Mouse (Mus musculus) mesoderm, embryonic 11.5 days (tissue): ENCODE measurements around the gene Tmem175.
A peak's percentile ranks its signal among the peaks of the same experiment; 100 is the strongest.

Experiments used
- DNase-seq: peaks from one replicate; pipeline ENCODE4 v3.0.0-alpha.2; 2012; ENCODE audit warnings: low read depth, low spot score

Tmem175 gene

DNA sequence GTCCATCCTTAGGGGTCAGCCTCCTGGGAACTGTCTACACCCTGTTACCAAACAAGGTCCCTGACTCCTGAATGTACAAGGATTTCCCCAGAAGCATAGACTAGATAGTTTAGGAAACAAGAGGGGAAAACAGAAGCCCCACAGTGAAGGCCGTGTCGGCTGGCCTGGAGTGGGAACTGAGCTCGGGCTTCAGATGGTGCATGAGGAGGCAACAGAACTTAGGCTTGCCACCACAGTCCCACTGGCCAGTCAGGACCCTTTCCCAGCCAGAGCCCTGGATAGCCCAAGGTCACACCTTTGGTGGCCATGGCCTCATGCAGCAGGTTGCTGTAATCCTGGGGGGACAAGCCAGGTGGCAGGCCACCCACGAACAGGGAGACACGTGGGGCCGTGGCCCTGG is 23.8 kb downstream of the Tmem175 start:
- no peak for DNase-seq

DNA sequence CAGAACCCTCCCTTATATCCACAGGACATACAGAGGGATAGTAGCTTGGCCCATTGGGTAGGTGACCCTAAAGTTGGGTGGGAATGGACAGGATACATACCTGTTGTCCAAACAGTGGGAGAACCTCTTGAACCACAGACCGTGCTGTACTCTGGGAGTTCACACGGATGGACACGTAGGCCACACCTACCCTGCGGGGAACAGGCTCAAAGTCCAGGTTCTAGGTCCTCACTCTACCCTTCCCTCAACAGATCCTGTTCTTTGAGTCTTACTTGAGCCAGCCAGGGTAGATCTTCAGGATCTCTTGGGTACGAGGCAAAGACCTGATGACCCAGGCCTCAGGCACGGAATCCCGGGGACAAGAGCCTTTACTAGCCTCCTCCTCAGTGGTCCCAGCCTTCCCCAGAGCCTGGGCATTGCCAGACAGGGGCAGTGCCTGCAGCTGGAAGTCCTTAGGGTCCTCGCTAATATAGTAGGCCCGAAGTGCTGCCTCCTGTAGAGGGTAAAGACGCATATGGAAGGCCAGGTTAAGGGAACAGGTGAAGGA is 24.9 kb downstream of the Tmem175 start:
- DNase-seq = no peak

DNA sequence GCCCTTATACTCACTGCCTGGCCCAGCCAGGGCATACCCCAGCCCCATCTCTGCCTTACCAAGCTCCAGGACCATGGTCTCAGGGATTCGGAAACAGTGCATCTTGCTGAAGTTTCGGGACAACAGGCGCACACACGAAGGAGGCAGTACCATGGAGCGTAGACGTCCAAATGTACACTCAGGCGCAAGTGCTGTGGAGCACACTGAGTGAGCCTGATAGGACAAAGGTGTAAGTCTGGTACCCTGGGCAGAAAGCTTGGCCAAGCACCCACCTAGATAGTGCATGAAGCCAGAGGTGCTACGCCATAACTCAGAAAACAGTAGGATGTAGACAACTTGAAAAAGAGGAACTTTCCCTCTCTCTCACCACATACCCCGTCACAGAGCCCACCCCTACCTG is 25.8 kb downstream of the Tmem175 start:
- no peak for DNase-seq

DNA sequence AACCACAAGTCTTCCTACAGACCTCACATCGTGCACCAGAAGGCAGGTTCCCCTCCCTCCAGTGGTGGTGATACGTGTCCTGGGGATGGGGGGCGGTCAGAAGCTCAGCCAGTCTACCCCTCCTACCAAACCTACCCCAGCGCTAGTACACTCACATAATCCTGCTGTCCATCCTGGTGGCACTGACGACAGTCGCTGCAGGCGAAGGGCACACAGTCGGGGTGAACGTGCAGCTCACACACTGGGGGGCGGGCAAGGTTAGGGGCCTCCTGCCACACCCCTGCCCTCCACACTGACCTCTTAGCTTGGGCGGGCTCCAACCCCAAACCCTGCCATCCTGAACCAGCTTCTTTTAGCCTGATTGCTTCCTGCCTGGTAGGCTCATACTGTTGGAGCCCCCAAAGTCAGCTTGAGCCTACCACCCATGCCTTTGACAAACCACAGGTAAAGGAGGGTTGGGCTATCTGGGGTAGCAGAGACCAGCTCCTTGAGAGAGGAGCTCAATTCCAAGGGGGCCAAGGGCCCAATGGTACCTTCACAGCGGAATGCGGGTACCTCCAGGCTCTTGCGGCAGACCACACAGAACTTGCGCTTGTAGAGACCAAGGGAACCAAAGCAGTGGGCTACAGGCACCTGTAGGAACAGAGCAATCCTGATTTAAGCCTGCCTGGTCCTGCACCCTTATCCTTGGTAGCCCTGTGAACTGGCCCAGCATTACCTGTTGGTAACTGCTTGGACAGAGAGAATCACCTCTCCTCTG is 26.5 kb downstream of the Tmem175 start:
- DNase-seq = no peak

DNA sequence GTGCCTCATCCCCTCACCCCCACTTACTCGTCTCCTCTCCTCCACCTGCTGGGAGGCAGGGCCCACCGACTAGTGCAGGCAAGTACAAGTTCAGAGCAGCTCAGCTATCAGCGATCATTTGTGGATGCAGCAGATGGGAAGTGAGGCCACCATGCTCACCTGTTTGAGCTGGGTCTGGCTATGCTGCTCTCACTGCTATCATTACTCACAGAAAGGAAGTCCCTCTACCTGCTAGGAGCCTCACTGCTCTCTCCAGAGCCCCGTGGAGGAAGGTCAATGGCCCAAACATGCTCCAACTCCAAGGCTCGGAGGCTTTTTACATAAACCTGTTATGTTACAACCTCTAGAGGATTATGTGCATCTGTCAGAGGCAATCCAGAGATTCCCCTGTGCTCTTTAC is 27.8 kb downstream of the Tmem175 start:
- DNase-seq = no peak

DNA sequence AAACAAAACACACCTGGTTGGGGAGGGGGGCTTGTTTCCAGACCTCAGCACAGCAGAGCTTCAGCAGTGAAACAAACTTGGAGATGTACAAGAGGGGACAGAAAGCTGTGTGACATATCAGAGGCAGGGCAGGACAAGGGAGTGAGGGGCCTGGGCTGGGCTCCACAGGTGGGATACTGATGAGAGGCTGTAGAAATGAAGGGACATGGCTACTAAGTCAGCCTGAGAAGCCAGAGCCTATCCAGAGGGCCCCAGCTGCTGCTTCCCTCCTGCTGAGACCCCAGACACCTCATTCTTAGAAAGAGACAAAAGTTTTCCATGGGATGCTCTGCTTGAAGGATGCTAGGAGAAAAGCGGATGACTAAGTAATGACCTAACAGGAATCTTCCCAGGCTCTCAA is 29.0 kb downstream of the Tmem175 start:
- no peak for DNase-seq

DNA sequence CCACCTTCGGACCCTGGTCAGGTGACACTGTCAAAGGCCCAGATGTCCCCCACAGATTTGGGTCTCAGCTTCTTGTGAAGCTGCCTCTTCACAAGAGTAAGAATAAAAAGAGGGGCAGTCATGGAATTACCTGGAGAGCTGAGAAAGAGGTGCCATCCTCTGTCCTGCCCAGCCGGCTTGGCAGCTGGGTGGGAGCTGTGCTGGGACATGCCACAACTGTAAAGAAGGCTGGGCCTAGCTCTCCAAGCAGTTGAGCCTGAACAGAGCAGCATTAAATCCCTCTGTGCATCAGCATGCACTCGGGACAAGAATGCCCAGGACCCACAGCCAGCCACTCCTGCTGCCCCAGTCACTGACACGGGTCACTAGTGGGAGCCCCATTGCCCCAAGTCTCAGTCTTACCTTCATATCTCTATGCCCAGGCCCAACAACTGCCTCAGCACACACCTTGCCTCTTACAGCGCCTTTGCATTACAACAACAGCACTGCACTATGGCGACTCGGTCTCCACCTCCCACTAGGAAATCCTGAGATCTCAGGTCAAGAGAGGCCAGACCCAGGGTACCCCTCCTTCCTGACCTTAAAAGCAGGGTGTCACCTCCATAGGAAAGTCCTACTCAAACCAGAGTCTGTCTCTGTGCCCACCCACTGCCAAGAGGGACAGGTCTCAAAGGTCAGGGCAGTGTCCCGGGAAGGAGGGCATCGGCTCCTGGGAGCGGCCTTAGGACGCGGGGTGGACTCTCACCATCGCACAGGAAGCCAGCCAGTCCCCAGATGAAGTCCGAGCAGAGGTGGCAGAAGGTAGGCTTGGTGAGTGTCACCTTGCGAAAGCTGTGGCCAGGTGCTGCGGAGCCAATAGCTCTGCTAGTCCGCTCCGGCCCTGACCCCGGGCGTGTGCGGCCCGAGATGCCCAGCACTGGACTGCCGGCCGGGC is 30.4 kb downstream of the Tmem175 start, which contains the start of gene Idua:
TSS of gene Idua (plus strand) at position 634 of the 934 bp plus-strand sequence.
- DNase-seq = no peak

DNA sequence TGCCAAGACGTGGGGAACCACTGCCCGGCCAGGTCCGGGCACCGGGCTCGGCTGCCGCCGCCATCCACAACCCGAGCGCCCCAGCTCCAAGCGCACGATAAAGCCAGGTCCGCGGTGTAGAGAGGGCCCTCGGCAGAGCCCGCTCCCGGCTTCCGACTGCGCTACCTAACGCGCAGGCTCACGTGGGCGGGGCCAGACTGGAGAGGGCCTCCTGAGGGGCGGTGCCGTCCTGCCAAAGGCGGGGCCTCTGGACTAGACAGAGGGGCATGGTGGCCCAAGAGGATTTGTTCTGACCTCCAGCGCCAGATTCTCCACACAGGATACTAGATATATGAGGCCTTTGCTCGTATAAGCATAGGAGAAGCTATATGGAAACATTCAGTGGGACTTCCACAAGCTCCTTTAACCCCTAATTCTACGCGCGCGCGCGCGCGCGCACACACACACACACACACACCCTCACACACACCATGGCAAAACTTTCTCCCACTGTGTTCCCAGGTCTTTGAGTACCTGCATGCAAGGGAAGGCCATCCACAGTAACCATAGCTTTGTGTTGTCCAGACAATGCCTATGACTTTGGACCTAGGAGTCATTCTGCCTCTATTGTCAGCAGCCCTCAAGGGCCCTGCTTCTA is 31.2 kb downstream of the Tmem175 start:
- DNase-seq = peak; percentile 91

DNA sequence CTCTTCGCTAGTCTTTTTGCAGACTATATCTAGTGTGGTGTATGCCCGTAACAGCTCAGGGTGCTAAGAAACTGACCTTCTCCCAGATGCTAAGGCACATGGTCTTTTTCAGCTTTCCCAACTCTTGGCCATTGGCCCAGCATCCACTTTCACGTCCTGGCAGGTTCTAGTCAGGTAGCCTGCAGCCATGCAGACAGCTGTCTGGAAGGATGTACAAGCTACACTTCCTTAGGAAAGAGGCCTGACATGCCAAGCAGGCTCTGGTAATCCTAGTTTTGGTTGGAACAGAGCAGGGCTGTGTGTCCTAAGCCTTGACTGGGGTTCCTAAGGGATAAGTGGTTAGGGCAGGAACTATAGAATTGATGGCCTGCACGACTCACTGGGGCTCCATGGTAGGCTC is 33.2 kb downstream of the Tmem175 start:
- no peak for DNase-seq

DNA sequence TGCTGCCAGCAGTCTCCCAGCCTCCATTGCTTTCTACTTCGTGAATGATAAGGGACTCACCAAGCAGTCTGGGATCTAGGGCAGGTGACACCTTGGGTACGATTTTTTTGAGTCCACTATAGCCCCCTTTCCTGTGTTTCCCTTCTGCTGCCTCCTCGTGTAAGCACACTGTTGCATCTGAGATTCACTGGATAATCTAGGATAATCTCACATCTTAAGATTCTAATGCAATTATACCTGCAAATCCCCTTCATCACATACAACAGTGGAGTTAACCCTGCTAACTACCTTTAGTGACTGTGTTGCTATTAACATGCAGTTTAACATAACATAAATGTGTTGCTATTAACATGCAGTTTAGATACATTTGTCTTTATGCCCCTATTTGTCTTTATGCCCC is 35.5 kb downstream of the Tmem175 start:
- no peak for DNase-seq

DNA sequence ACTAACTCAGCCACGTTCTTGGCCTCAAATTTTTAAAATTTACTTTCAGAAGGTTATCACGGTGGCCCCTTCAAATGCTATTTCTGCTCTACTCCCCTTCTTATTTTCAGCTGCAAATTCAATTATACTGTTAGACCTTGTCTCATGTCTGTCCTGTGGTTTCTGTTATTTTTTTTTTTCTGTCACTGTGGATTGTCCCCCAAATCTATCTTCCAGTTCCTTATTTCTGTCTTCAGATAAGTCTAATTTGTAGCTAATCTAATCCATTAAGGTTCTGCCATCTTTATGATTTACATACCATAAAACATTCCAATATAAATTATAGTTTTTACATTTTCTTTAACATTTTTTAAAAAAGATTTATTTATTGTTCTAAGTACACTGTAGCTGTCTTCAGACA is 37.8 kb downstream of the Tmem175 start:
- DNase-seq = no peak

DNA sequence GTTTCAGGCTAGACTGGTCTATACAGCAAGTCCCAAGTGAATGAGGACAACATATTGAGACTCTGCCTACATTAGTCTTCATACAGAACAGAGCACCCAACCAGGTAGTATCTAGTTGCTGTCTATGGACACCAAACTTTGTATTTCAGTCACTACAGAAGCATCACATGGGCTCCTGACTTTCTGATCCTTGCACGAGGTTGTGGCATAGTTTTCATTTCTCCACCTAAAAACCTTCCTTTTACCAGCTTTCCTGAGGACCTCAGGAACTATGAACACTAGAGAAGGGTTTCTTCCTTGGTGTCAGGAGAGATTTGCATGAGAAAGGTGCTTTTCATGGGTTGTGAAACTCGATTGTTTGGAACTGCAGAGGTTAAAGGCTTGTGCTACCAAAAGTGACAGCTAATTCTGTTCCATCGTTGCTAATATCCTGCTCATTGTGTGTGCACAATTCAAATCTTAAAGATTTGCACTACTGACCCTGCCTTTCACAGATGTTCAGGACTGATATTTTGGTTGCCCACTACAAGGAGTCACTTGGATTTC is 38.9 kb downstream of the Tmem175 start:
- DNase-seq = no peak

DNA sequence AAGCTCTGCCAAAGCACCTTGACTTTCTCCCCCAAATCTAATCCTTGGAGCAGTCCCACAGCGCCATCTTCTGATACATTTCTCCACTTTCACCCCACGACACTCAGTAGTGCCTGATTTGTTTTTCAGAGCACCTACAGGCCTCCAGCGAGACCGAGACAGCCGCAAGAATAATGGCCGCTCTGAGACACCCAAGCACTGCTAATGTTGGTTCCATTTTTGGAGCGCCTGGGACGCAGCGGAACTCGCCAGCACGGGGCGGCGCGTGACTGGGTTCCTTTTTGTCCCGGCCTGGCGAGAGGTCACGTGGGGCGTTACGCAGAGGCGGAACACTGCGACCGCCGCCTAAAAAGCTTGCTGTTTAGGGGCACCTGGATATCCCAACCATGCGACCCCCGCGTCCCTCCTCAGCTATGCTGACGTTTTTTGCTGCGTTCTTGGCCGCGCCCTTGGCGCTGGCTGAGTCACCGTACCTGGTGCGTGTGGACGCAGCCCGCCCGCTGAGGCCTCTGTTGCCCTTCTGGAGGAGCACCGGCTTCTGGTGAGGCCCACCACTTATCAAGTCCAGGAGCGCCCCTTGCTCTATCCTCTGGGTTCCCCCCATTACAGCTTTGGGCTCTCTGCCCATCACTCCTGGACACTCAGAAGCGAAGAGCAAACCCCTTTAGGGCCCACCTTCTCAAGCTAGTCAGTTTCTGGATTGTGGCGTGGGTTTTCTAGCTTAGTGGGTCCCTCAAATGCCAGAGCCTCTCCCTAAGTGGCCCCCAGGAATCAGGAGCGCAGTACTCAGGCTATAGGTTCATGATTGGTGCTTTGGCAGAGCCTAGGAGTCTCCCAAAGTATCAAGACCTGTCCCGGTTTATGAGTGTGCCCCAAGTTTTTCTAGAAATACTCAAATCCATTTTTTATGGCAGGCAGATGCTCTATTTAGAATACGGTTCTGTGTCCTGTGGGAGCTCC is 39.7 kb downstream of the Tmem175 start, which contains the start of gene Dgkq:
TSS of gene Dgkq (minus strand) at position 696 of the 960 bp plus-strand sequence.
- peak; percentile 80 for DNase-seq

DNA sequence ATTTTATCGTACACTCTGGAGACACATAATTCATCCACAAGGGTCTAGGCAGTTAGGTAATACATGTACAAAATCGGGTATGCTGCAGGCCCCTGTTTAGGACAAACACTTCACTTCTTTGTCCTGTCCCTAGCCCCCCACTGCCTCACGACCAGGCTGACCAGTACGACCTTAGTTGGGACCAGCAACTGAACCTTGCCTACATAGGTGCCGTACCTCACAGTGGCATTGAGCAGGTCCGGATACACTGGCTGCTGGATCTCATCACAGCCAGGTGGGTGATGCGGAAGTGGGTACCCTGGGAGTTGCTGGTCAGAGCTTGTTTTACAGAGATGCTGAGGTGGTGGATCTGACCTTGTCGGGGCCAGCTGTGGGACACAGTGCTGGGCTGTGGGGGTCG is 40.4 kb downstream of the Tmem175 start:
- DNase-seq = no peak

DNA sequence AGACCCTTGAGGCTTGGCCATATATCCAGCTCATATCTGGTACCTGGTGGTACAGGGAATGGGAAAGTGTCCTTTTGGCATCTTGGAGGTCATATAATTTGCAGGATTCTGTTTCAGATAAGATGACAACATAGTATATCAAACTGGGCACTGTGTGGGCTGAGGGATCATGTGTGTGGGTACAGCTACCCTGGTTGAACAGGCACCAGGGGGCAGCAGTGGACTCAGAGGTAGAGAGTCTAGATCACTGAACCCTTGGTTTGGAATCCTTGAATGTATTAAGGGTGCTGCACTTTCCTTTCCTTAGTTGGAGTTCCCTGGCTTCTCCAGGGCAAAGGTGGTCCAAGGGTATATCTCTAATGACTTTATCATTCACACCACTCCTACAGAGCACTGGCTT is 41.2 kb downstream of the Tmem175 start:
- no peak for DNase-seq

DNA sequence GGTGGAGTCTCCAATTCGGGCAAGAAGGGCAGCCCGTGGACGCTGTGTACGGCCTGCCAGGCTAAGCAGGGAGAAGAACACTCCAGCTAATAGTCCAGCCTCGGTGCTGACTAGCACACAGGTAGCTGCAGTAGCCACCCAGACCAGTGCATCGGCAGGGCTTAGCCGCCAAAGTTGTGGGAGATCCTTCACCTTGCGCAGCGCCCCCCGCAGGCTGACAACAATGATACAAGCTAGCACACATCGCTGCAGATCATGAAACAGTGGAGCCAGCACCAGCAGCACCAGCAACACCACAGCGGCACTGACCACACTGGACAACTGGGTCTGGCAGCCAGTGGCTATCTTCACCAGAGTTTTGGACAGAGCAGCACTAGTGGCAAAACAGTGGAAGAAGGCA is 42.2 kb downstream of the Tmem175 start:
- DNase-seq = no peak

DNA sequence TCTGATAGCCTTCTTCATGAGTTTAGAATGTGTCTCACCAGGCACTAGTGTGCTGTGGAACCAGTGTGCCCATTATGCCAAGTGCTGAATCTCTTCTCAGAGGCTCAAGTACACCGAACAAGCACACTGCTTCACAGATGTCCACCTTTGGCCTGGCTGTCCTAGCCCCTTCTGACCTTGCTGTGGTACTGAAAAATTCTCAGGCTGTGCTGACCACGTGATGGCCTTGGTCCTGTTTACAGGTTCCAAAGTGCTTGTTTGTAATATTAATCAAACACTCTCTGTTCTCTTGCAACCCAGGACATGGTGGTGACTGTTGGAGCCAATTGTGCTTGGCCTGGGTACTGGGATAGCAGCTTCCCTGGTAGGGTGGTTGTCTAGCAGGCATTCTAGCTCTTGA is 45.1 kb downstream of the Tmem175 start:
- DNase-seq = no peak

DNA sequence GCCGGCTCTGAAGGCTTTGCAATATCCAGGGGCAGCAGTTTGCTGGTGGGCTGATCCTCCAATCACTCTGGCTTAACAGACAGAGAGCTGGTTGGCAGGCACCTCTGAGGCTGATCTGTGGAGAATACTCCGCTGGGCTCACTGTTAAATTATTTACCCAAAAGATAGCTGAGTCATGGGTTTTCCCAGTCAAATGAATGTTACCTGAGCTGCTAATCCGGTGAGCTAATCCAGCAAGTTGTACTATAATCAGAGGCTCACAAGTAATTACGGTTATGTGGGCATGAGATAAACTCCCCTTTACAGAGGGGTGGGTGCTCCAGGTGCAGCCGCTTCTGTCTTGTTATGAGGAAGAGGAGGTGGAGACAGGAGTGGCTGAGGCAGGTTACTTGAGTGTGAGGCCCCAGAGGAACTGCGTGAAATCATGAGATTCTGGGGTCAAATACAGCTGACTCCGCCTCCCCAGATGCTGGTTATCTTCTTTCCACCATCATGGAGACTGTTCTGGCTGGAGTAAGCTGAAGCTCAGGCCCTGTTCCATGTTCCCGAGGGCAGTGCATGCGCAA is 45.8 kb downstream of the Tmem175 start, which contains the start of gene Slc26a1:
TSS of gene Slc26a1 (minus strand) at position 319 of the 566 bp plus-strand sequence.
- no peak for DNase-seq

DNA sequence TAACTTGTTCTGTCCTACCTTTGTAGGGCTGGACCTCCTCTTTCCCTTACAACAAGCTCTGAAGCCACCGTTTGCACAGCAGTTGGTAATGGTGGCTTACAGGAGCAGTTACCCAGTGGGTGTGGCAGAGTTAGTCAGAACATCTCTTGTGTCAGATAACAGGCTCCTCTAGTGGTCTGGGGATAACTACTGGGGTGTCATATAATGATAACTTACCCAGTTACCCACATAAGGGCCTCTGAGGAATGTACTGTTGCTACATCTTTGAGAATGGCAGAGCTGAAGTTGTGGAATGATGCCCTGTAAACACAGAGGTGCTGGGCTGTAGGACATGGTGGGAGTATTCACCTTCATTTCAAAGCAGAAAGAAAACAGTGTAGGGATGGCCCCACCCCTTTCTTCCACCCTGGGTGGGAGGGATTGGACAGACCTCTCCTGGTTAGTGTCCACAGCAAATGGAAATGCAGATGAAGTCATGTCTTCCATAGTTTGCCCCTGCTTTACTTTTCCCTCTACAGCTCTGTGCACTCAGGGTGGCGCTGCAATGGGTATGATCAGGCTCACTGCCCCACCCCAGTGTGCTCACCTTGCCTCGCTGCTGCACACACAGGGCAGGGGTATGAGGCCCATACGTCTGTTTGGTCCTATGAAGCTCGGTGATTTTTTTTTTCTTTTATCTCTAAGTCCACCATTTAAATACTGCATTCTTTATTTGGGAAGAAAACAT is 47.4 kb downstream of the Tmem175 start:
- DNase-seq = no peak
